Mouse (Mus musculus): Measurements from ENCODE around the gene Trio. TPM values are rescaled to one million over a fixed set of nuclear protein-coding genes. Genes with fewer than 3 reads are reported as not detected.

The Trio gene
- polyA plus RNA-seq, 1 experiment from 2014 or later, result 18.6 TPM

DNA sequence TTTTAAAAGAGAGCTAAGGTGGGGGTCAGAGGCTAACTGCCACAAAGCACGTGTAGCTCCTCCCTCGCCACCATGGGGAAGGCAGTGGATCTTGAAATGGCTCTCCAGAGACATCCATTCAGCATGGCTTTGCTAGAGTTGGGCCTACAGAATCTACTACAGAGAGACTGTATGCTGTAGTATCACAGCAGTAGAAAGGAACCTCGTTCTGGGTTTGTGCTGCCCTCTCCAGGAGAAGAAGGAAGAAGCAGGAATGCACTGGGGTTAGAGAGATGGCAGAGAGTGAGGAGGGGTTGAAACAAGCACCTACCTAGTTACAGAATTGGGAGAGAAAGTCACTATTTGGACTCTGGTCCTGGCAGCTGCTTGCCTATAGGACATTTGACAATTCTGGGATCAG is 310.3 kb downstream of the Trio start:
- 32% methylated on average over 3 of the region's 3 CpGs for WGBS
- Histone ChIP-seq H3K4me3 (no peak overlapping the region), H3K9me3 (replicated peaks) (no peaks in the 10 kb centered on the region), H3K4me2 (no peak overlapping the region), H3K27ac (ENCODE audit: poor library complexity, severe bottlenecking) (no peak overlapping the region), H3K36me3 (no peaks in the 10 kb centered on the region), H3K27me3 (replicated peaks) (no peaks in the 10 kb centered on the region), H3K4me1 (replicated peaks) (no peaks in the 10 kb centered on the region), H3K9ac (no peak overlapping the region)
- no peak for ATAC-seq (ENCODE audit: insufficient number of reproducible peaks, low FRiP score)

- ATAC-seq (ENCODE audit: insufficient number of reproducible peaks, low FRiP score), result no peak
- 81% methylated on average over 9 of the region's 9 CpGs for WGBS
- no peak overlapping the region for H3K4me3 ChIP-seq
- no peak overlapping the region for H3K9ac ChIP-seq
- no peaks in the 10 kb centered on the region for H3K9me3 ChIP-seq (replicated peaks)
- H3K36me3 ChIP-seq, result no peaks in the 10 kb centered on the region
- H3K27me3 ChIP-seq (replicated peaks), result no peaks in the 10 kb centered on the region
- H3K4me1 ChIP-seq (replicated peaks), result no peaks in the 10 kb centered on the region
- no peak overlapping the region for H3K4me2 ChIP-seq
- no peak overlapping the region for H3K27ac ChIP-seq (ENCODE audit: poor library complexity, severe bottlenecking)
Observed at GRCm38 (mm10) chr15:27710698-27711097, 314.9 kb downstream of the Trio start.

DNA sequence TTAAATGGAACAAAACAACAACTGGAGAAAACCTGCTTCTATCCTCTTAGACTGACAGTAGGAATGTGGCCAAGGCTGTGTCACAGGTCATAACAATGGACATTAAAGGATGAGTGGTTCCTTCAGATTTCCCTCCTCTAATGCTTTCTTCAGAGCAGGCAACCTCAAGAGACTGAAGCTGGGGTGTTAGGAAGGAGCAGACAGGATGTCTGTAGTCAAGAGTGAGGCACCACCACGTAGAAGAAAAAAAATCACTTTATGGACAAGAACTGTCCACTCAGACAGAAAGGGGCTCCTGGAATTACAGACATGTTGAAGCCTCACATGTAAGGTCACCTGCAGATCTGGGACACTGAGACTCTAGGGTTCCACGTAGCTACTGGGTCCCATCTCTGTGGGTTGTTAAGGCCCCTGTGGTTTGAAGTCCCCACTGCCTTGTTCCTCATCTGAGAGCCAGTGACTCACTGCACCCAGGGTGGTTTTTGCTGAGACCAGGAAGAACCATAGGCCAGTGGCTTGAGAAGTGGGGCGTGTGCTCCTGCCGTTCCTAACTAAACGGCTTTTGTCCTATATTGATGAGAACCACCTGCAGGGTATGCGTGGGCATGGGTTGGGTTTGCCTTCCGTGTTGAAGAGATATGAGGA is 316.6 kb downstream of the Trio start:
- no peak overlapping the region for H3K9ac ChIP-seq
- H3K4me1 ChIP-seq (replicated peaks), result no peaks in the 10 kb centered on the region
- no peak for ATAC-seq (ENCODE audit: insufficient number of reproducible peaks, low FRiP score)
- H3K27me3 ChIP-seq (replicated peaks), result no peaks in the 10 kb centered on the region
- WGBS, result 77% methylated on average over 7 of the region's 7 CpGs
- H3K27ac ChIP-seq (ENCODE audit: poor library complexity, severe bottlenecking), result no peak overlapping the region
- no peaks in the 10 kb centered on the region for H3K36me3 ChIP-seq
- H3K4me2 ChIP-seq, result no peak overlapping the region
- no peak overlapping the region for H3K4me3 ChIP-seq
- H3K9me3 ChIP-seq (replicated peaks), result no peaks in the 10 kb centered on the region

GRCm38 (mm10) chr15:27708499-27708898 is 317.1 kb downstream of the Trio start:
- ATAC-seq (ENCODE audit: insufficient number of reproducible peaks, low FRiP score), result no peak
- H3K4me1 ChIP-seq (replicated peaks), result no peaks in the 10 kb centered on the region
- no peak overlapping the region for H3K4me3 ChIP-seq
- no peak overlapping the region for H3K9ac ChIP-seq
- no peak overlapping the region for H3K4me2 ChIP-seq
- 56% methylated on average over 3 of the region's 3 CpGs for WGBS
- no peak overlapping the region for H3K27ac ChIP-seq (ENCODE audit: poor library complexity, severe bottlenecking)
- no peaks in the 10 kb centered on the region for H3K9me3 ChIP-seq (replicated peaks)
- no peaks in the 10 kb centered on the region for H3K36me3 ChIP-seq
- H3K27me3 ChIP-seq (replicated peaks), result no peaks in the 10 kb centered on the region

GRCm38 (mm10) chr15:27702972-27703313 is 322.7 kb downstream of the Trio start:
- 43% methylated on average over 1 of the region's 1 CpGs for WGBS
- Histone ChIP-seq H3K4me3 (no peak overlapping the region), H3K9me3 (replicated peaks) (no peaks in the 10 kb centered on the region), H3K4me2 (no peak overlapping the region), H3K9ac (no peak overlapping the region), H3K27ac (ENCODE audit: poor library complexity, severe bottlenecking) (no peak overlapping the region), H3K36me3 (no peaks in the 10 kb centered on the region), H3K27me3 (replicated peaks) (0 out of 2 replicates have a peak, but pooled peaks cover 3% of the 10 kb centered on the region), H3K4me1 (replicated peaks) (peaks cover 12% of the 10 kb centered on the region)
- ATAC-seq (ENCODE audit: insufficient number of reproducible peaks, low FRiP score), result no peak

GRCm38 (mm10) chr15:27702031-27702971 is 323.3 kb downstream of the Trio start:
- no peak overlapping the region for H3K4me2 ChIP-seq
- H3K27me3 ChIP-seq (replicated peaks), result 0 out of 2 replicates have a peak, but pooled peaks cover 3% of the 10 kb centered on the region
- H3K9me3 ChIP-seq (replicated peaks), result no peaks in the 10 kb centered on the region
- peaks cover 12% of the 10 kb centered on the region for H3K4me1 ChIP-seq (replicated peaks)
- no peak overlapping the region for H3K9ac ChIP-seq
- no peak overlapping the region for H3K4me3 ChIP-seq
- ATAC-seq (ENCODE audit: insufficient number of reproducible peaks, low FRiP score), result no peak
- no peaks in the 10 kb centered on the region for H3K36me3 ChIP-seq
- no peak overlapping the region for H3K27ac ChIP-seq (ENCODE audit: poor library complexity, severe bottlenecking)
- 32% methylated on average over 11 of the region's 11 CpGs for WGBS

DNA sequence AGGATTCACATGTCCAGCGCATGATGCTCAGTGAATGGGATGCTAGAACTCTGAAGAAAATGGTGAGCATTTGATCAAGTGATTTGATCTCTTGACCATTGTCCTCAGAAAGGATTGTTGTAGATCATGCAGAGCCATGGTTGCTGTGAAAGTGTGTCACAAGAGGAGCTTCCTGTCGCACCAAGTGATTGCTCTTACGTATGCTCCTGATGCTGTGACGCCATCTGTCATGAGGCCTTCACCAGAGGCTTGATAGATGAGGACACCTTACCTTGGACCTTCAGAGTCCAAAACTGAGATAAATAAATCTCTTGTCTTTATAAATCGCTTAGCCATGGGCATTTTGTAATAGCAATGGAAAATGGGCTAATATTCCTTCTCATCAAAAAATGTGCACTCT is 328.0 kb downstream of the Trio start:
- Histone ChIP-seq H3K4me3 (no peak overlapping the region), H3K4me2 (no peak overlapping the region), H3K27me3 (replicated peaks) (peaks cover 3% of the 10 kb centered on the region; the same call in 1 of the 2 replicates), H3K36me3 (no peaks in the 10 kb centered on the region), H3K9me3 (replicated peaks) (no peaks in the 10 kb centered on the region), H3K27ac (ENCODE audit: poor library complexity, severe bottlenecking) (no peak overlapping the region), H3K9ac (no peak overlapping the region), H3K4me1 (replicated peaks) (peaks cover 5% of the 10 kb centered on the region)
- no peak for ATAC-seq (ENCODE audit: insufficient number of reproducible peaks, low FRiP score)
- 81% methylated on average over 5 of the region's 5 CpGs for WGBS

DNA sequence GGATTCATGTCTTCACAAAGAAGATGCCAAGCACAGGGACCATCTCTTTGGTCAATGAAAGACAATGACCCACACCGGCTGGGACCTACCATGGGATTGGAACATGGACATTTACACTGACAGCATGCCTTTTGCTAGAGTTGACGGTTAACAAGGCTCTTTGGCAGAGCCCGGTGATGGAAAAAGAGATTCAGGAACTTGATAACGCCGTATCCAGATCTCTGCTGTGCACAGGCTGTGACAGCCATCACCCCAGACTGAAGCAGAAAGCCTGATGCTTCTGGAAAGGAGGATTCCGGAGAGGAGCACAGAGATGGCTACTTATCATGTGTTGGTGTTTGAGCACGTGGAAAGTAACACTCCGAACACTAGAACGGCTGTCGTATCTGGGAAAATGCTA is 332.4 kb downstream of the Trio start:
- no peak overlapping the region for H3K4me2 ChIP-seq
- 55% methylated on average over 10 of the region's 10 CpGs for whole genome bisulfite sequencing
- H3K27ac ChIP-seq (ENCODE audit: poor library complexity, severe bottlenecking), result no peak overlapping the region
- H3K4me3 ChIP-seq, result no peak overlapping the region
- no peak for ATAC-seq (ENCODE audit: insufficient number of reproducible peaks, low FRiP score)
- H3K9ac ChIP-seq, result no peak overlapping the region
- H3K4me1 ChIP-seq (replicated peaks), result no peaks in the 10 kb centered on the region
- H3K9me3 ChIP-seq (replicated peaks), result no peaks in the 10 kb centered on the region
- no peaks in the 10 kb centered on the region for H3K36me3 ChIP-seq
- H3K27me3 ChIP-seq (replicated peaks), result peaks cover 3% of the 10 kb centered on the region; the same call in 1 of the 2 replicates

DNA sequence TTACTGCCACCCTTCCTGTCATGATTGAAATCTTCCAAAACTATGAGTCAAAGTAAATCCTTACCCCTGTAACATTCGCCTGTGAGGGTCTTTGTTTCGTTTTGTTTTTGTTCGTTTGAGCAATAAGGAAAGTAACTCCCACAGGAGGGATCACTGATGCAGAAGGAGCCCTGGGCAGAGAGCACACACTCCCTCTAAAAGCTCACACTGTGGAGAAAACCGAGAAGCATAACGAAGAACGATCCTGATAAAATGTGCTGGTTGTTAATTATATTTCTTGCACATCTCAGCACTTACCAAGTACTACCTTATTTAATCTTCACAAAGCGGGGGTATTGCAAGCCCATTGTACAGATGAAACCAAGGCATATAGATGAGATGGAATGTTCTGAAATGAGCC is 333.5 kb downstream of the Trio start:
- 73% methylated on average over 7 of the region's 7 CpGs for WGBS
- no peak overlapping the region for H3K27ac ChIP-seq (ENCODE audit: poor library complexity, severe bottlenecking)

GRCm38 (mm10) chr15:27691213-27691612 is 334.4 kb downstream of the Trio start:
- Histone ChIP-seq H3K4me1 (replicated peaks) (no peaks in the 10 kb centered on the region), H3K27ac (ENCODE audit: poor library complexity, severe bottlenecking) (no peak overlapping the region), H3K4me2 (no peak overlapping the region), H3K27me3 (replicated peaks) (peaks cover 6% of the 10 kb centered on the region), H3K4me3 (no peak overlapping the region), H3K9ac (no peak overlapping the region), H3K9me3 (replicated peaks) (no peaks in the 10 kb centered on the region), H3K36me3 (no peaks in the 10 kb centered on the region)
- no peak for ATAC-seq (ENCODE audit: insufficient number of reproducible peaks, low FRiP score)
- 80% methylated on average over 7 of the region's 7 CpGs for WGBS

More for the DNA sequence above, 333.5 kb downstream of the Trio start:
- Histone ChIP-seq H3K9me3 (replicated peaks) (no peaks in the 10 kb centered on the region), H3K27me3 (replicated peaks) (peaks cover 3% of the 10 kb centered on the region; the same call in 1 of the 2 replicates), H3K4me1 (replicated peaks) (no peaks in the 10 kb centered on the region), H3K36me3 (no peaks in the 10 kb centered on the region), H3K9ac (no peak overlapping the region), H3K4me2 (no peak overlapping the region), H3K4me3 (no peak overlapping the region)
- ATAC-seq (ENCODE audit: insufficient number of reproducible peaks, low FRiP score), result no peak

DNA sequence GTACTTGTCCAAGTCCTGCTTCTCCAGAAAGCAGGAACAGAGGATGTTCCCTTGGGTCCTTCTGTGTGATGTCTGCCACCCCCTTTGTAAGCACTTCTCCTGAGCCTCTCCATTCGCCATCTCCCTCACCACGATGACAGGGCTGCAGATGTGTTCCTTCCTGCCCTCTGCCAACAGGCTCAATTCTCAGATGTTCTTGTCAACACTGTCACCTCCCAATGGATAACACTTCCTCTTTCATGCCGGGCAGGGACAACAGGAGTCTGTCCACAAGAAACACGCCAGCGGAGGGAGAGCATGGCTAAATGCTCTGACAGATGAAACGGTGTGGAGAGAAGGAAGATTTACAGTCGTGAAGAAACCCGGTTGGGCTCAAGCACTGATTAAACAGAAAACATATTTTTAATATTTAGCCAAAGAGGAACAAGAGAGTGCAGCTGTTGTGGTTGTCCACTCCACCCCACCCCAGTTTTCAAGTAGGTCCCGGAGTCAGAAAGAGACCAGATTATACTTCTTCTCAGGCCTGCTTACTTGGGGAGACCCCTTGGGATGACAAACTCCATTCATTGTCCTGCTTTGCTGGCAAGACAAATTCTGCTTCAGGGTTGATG is 337.5 kb downstream of the Trio start:
- Histone ChIP-seq H3K36me3 (no peaks in the 10 kb centered on the region), H3K27me3 (replicated peaks) (peaks cover 21% of the 10 kb centered on the region), H3K4me2 (no peak overlapping the region), H3K9me3 (replicated peaks) (no peaks in the 10 kb centered on the region), H3K9ac (no peak overlapping the region), H3K4me3 (no peak overlapping the region), H3K27ac (ENCODE audit: poor library complexity, severe bottlenecking) (no peak overlapping the region), H3K4me1 (replicated peaks) (no peaks in the 10 kb centered on the region)
- no peak for ATAC-seq (ENCODE audit: insufficient number of reproducible peaks, low FRiP score)
- WGBS, result 31% methylated on average over 9 of the region's 9 CpGs
